31 mouse cellular contexts compared by ENCODE assay signal in genomic region chr1:174557211-174557610, GRCm38 (mm10). TPM values are rescaled to one million over a fixed set of nuclear protein-coding genes. Genes with fewer than 3 reads are reported as not detected.
DNase-seq lines count a peak whose midpoint lies in the region; ATAC-seq and TF ChIP-seq lines count a peak whose summit lies in the region.
"Had no signal": no experiment of that assay in that cellular context is flagged by ENCODE, and none has a peak within 500 bp of the region (broad histone marks: within the 10 kb centered on the region; RNA-seq: fewer than 3 reads in every experiment).

No protein-coding gene starts in this region.

- no peaks in the 10 kb centered on the region; the same call in 1 of the 2 replicates for H3K36me3 ChIP-seq in neural tube, embryonic 13.5 days
- H3K36me3 ChIP-seq in limb, embryonic 14.5 days (ENCODE audit: control insufficient read depth, insufficient read depth, low read length): no peaks in the 10 kb centered on the region
- H3K36me3 ChIP-seq in intestine, embryonic 15.5 days: no peaks in the 10 kb centered on the region
- H3K36me3 ChIP-seq: embryonic facial prominence, embryonic 13.5 days; forebrain, embryonic 10.5 days; heart, embryonic 13.5 days; lung, embryonic 15.5 days had no signal

- no peaks in the 10 kb centered on the region for H3K9me3 ChIP-seq in neural tube, embryonic 13.5 days
- H3K9me3 ChIP-seq in limb, embryonic 14.5 days (ENCODE audit: control insufficient read depth, low read length): no peaks in the 10 kb centered on the region
- no peaks in the 10 kb centered on the region for H3K9me3 ChIP-seq in intestine, embryonic 15.5 days
- H3K9me3 ChIP-seq: embryonic facial prominence, embryonic 13.5 days; forebrain, embryonic 10.5 days; heart, embryonic 13.5 days; lung, embryonic 15.5 days; midbrain, embryonic 12.5 days had no signal

- H3K4me1 ChIP-seq in neural tube, embryonic 13.5 days (replicated peaks): peaks cover 9% of the 10 kb centered on the region
- H3K4me1 ChIP-seq in limb, embryonic 14.5 days (ENCODE audit: control insufficient read depth, insufficient read depth, low read length): peaks cover 4% of the 10 kb centered on the region; the same call in 1 of the 2 replicates
- no peaks in the 10 kb centered on the region for H3K4me1 ChIP-seq in intestine, embryonic 15.5 days (replicated peaks)
- H3K4me1 ChIP-seq: embryonic facial prominence, embryonic 13.5 days; lung, embryonic 15.5 days had no signal

- H3K4me2 ChIP-seq in neural tube, embryonic 13.5 days: no peak overlapping the region
- H3K4me2 ChIP-seq in limb, embryonic 14.5 days (replicated peaks; ENCODE audit: low read depth, low read length, severe bottlenecking): no peak overlapping the region
- no peak overlapping the region for H3K4me2 ChIP-seq in intestine, embryonic 15.5 days (replicated peaks)
- H3K4me2 ChIP-seq: embryonic facial prominence, embryonic 13.5 days; heart, embryonic 13.5 days; hindbrain, embryonic 14.5 days; liver, embryonic 11.5 days; lung, embryonic 15.5 days; midbrain, embryonic 12.5 days had no signal

- peak; percentile 19 for DNase-seq in layer of hippocampus, adult 11-12 months (ENCODE audit: low spot score)
- DNase-seq in layer of hippocampus, postnatal 25 days (ENCODE audit: extremely low spot score in 1 of 2, low spot score in 1 of 2): no peak
- DNase-seq in neural tube, embryonic 10.5 days (ENCODE audit: extremely low spot score, low spot score): no peak
- DNase-seq in limb, embryonic 14.5 days (ENCODE audit: low spot score): no peak
- DNase-seq in adrenal gland, postnatal 36 days: no peak
- DNase-seq: adrenal gland, postnatal 25 days; cerebellum, adult 2 months; cerebellum, postnatal 14 days; gastrocnemius, postnatal 10 days; heart, postnatal 10 days; kidney, adult 11 months; kidney, postnatal 25 days; lung, postnatal 36 days; right cerebral cortex, postnatal 4 days; thymus, adult 18-20 months; thymus, postnatal 25 days had no signal

- H3K4me3 ChIP-seq in neural tube, embryonic 13.5 days: no peak overlapping the region
- H3K4me3 ChIP-seq in limb, embryonic 14.5 days (replicated peaks; ENCODE audit: low read length): no peak overlapping the region
- no peak overlapping the region for H3K4me3 ChIP-seq in intestine, embryonic 15.5 days (replicated peaks)
- H3K4me3 ChIP-seq: embryonic facial prominence, embryonic 13.5 days; forebrain, embryonic 10.5 days; heart, embryonic 13.5 days; lung, embryonic 15.5 days; midbrain, embryonic 12.5 days; myocyte had no signal

- no peak for TF ChIP-seq POLR2A in limb, embryonic 14.5 days (IDR thresholded peaks at IDR 0.05; ENCODE audit: borderline replicate concordance, extremely low read depth, insufficient read depth, insufficient read length)

- 17% methylated on average over 4 of the region's 4 CpGs for WGBS in neural tube, embryonic 13.5 days
- WGBS in limb, embryonic 14.5 days: 19% methylated on average over 4 of the region's 4 CpGs
- WGBS in intestine, embryonic 15.5 days: 75% methylated on average over 4 of the region's 4 CpGs

- no peaks in the 10 kb centered on the region for H3K27me3 ChIP-seq in neural tube, embryonic 13.5 days
- no peaks in the 10 kb centered on the region for H3K27me3 ChIP-seq in limb, embryonic 14.5 days (ENCODE audit: control insufficient read depth, insufficient read depth, low read length)
- H3K27me3 ChIP-seq in intestine, embryonic 15.5 days (replicated peaks): no peaks in the 10 kb centered on the region
- H3K27me3 ChIP-seq: embryonic facial prominence, embryonic 13.5 days; heart, embryonic 13.5 days; lung, embryonic 15.5 days; midbrain, embryonic 12.5 days; Patski had no signal

- no peak overlapping the region for H3K9ac ChIP-seq in neural tube, embryonic 13.5 days
- no peak overlapping the region for H3K9ac ChIP-seq in limb, embryonic 14.5 days (ENCODE audit: low read depth, low read length, severe bottlenecking)
- no peak overlapping the region for H3K9ac ChIP-seq in intestine, embryonic 15.5 days
- H3K9ac ChIP-seq: embryonic facial prominence, embryonic 13.5 days; heart, embryonic 13.5 days; hindbrain, embryonic 14.5 days; lung, embryonic 15.5 days; midbrain, embryonic 12.5 days had no signal

- ATAC-seq in neural tube, embryonic 13.5 days (ENCODE audit: low read depth): peak; percentile 74; the same call in 1 of the 2 replicates
- peak; percentile 41; the same call in 1 of the 2 replicates for ATAC-seq in limb, embryonic 14.5 days (ENCODE audit: low FRiP score, low read depth)
- ATAC-seq in intestine, embryonic 15.5 days: no peak
- ATAC-seq: forebrain, embryonic 16.5 days; Patski had no signal

- H3K27ac ChIP-seq in neural tube, embryonic 13.5 days (replicated peaks): no peak overlapping the region
- H3K27ac ChIP-seq in limb, embryonic 14.5 days (replicated peaks; ENCODE audit: low read depth, low read length): no peak overlapping the region
- no peak overlapping the region for H3K27ac ChIP-seq in intestine, embryonic 15.5 days
- H3K27ac ChIP-seq: embryonic facial prominence, embryonic 13.5 days; forebrain, embryonic 10.5 days; heart, embryonic 13.5 days; hindbrain, embryonic 14.5 days; lung, embryonic 15.5 days; midbrain, embryonic 12.5 days; stomach, postnatal 0 days had no signal

RNA-seq across cellular contexts. Expression of gene Fmn2, which starts 55.6 kb away (rescaled TPM):
- total RNA-seq in layer of hippocampus, postnatal 25 days (2021): 10 to 100 TPM; 60.4 to 65.6 TPM
- 8.1 and 8.5 TPM in 2 replicates for polyA plus RNA-seq in neural tube, embryonic 13.5 days (2015; fragmentation: Nextera tagmentation; extraction: Ambion mirVana)
- polyA plus RNA-seq in limb, embryonic 14.5 days (2012; rRNA removed): 1.9 and 2.0 TPM in 2 replicates
- polyA plus RNA-seq in limb, embryonic 14.5 days (2014; fragmentation: Nextera tagmentation; extraction: Ambion mirVana): 0.67 and 0.93 TPM in 2 replicates
- 0.89 and 1.2 TPM in 2 replicates for polyA plus RNA-seq in intestine, embryonic 15.5 days (2015; fragmentation: Nextera tagmentation; extraction: Ambion mirVana)
- 1 to 10 TPM; 2.1 to 2.4 TPM for total RNA-seq in adrenal gland, postnatal 36 days (2021)
- total RNA-seq: megakaryocyte, adult 5-6 weeks; MEL had no signal
- polyA plus RNA-seq: myocyte, Patski had no signal
